Mouse (Mus musculus) olfactory bulb, adult 2 months (tissue): ENCODE measurements around the gene Appl2. TPM values are rescaled to one million over a fixed set of nuclear protein-coding genes. Genes with fewer than 3 reads are reported as not detected.

Source experiments
- H3K27ac ChIP-seq: fragments of 200-500 bp; 2 replicates; pipeline ENCODE4 v1.5.1; 2012; ENCODE audit warnings: low read depth, low read length; ENCODE audit not compliant: insufficient read depth
- H3K4me1 ChIP-seq: fragments of 200-500 bp; 2 replicates; pipeline ENCODE4 v1.6.1; 2012; ENCODE audit warnings: low read length; ENCODE audit not compliant: control insufficient read depth, insufficient read depth
- H3K4me3 ChIP-seq: fragments of 200-500 bp; 2 replicates; pipeline ENCODE4 v1.5.1; 2012; ENCODE audit warnings: mild to moderate bottlenecking, low read depth, low read length, moderate library complexity; ENCODE audit not compliant: insufficient read depth
- CTCF ChIP-seq: fragments of 200-500 bp; IDR thresholded peaks from 2 replicates; pipeline ENCODE4 v1.5.1; 2012; ENCODE audit warnings: low read depth, mild to moderate bottlenecking, low read length, moderate library complexity; ENCODE audit not compliant: insufficient read depth
- POLR2A ChIP-seq: fragments of 200-500 bp; IDR thresholded peaks from 2 replicates; pipeline ENCODE4 v1.6.1; 2012; ENCODE audit warnings: mild to moderate bottlenecking, low read depth, low read length, moderate library complexity; ENCODE audit not compliant: insufficient read depth
- whole genome bisulfite sequencing: fragments of 180-500 bp; shearing (Covaris S2); methylation state at CpG from one replicate; pipeline ENCODE4 v1.1.7; 2018; 5-methylcytosine and 5-hydroxymethylcytosine counted together
- polyA plus RNA-seq: library from polyadenylated mRNA; stranded (reverse); fragments of >200 nt; gene quantifications from 2 replicates; pipeline ENCODE4 v1.2.4, GENCODE M21; 2012; ENCODE audit warnings: low replicate concordance; ENCODE audit not compliant: missing spikeins, insufficient read depth, insufficient read length

Appl2 gene
- polyA plus RNA-seq, 1 experiment, result not detected

DNA sequence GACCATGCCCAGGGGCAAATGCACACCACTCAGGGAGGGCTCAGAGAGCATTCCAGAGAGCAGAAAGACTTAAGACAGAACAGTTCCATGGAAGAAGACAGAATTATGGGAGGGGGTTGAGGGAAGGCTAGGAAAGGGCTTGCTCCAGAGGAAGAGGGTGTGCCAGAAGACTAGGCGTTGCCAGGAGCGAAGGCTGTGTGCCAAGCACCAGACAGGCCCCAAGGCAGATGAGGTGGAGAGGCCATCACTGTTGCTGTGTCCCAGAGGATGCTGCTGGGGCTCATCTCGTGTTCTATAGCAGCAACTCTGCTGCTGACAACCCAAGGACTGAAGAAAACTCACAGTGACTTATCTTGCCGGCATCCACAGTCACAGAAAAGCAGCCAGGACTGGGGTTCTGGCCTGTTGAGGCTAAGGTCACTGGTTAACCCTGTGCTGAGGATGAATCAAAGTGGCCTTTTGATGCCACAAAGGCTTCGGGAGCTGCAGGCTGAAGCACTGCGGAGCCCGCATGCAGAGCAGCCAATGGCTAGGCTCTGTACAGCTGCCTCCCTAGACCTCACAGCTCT is 15.6 kb downstream of the Appl2 start:
- Histone ChIP-seq H3K4me3 (no peak overlapping the region), H3K4me1 (peaks cover 28% of the 10 kb centered on the region), H3K27ac (no peak overlapping the region)
- WGBS, result 75% methylated on average over 7 of the region's 7 CpGs
- TF ChIP-seq POLR2A (no peak), CTCF (no peak)

DNA sequence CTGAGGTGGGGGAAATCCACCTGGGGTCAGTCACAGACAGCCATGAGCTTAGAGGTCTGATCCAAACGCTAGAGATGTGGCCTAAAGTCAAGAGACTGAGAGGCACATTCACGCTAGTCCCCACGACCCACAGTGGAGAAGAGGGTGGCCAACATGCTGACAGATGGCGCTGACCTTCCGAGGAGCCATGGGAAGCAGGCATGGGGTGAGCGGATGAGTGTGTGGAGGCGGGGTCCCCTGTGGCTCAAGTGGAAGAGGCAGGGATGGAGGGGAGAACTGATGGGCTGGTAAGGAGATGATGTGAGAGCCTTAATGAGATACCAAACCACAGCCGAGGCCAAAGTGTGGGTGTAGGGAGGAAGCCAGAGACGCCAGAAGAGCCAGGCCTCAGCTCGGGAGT is 16.8 kb downstream of the Appl2 start:
- 88% methylated on average over 10 of the region's 10 CpGs for WGBS
- no peak overlapping the region for H3K27ac ChIP-seq

DNA sequence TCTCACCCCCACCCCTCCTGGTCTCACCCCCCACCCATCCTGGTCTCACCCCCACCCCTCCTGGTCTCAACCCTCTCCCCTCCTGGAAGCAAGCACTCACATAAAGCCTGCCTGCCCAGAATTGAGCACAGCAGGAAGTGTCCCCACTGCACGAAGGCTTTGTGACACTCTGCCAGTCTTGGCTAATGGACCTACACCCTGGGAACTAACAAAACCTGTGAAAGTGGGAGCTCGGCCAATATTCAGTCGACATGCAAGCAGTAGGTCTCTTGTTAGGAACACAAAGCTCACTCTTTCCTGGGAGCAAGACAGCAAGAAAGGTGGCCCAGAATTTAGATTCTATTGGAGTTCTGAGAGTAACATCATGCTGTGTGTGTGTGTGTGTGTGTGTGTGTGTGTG is 17.6 kb downstream of the Appl2 start:
- Histone ChIP-seq H3K4me1 (peaks cover 25% of the 10 kb centered on the region), H3K4me3 (no peak overlapping the region), H3K27ac (no peak overlapping the region)
- TF ChIP-seq POLR2A (no peak), CTCF (no peak)
- WGBS, result 53% methylated on average over 3 of the region's 3 CpGs

More for the DNA sequence above, 16.8 kb downstream of the Appl2 start:
- no peak overlapping the region for H3K4me3 ChIP-seq
- peaks cover 25% of the 10 kb centered on the region for H3K4me1 ChIP-seq
- TF ChIP-seq CTCF (no peak), POLR2A (no peak)

DNA sequence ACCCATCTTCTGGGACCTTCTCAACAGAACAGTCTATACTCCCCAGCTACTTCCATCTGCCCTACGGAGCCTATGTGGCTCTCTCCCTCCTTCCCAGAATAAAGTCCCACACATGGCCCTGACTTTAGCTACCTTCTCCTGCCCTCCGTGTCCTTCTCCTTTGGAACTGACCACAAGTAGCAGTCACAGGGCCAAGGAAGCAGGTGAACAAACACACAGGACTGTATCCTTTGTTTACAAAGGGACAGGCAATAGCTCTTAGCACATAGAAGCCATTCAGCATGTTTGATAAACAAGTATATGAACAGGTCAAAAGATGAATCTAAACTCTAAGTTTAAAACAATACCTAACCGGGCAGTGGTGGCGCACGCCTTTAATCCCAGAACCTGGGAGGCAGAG is 18.7 kb downstream of the Appl2 start:
- H3K4me3 ChIP-seq, result no peak overlapping the region
- H3K27ac ChIP-seq, result no peak overlapping the region
- WGBS, result 96% methylated on average over 5 of the region's 5 CpGs
- no peak for TF ChIP-seq POLR2A
- no peak for TF ChIP-seq CTCF
- peaks cover 25% of the 10 kb centered on the region for H3K4me1 ChIP-seq

DNA sequence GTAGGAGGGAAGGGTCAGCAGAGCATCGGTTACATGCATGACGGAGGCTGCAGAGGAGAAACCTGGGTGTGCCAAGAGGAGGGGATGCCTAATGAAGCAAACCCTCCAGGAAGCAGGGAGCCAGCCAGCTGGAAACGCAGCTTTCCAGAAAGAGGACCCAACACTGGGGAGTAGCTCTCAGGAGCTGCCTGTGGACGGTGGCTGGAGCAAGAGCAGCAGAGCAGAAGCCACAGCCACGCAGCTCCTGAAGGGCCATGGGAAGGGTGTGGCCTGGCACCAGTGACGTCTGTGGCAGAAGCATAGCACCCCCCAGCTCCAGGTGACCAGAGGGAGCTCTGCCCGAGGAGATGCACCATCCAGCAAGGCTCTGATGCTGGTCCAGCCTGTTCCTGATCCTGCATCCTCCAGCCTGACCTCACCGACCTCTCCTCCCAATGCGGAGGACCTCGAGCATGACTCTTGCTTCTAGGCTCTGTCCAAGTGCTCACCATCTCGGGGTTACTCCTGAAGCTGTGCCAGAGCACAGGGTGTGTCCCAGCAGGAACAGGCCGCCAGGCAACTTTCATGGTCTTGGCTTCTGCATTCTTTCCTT is 19.3 kb downstream of the Appl2 start:
- TF ChIP-seq POLR2A, result no peak
- TF ChIP-seq CTCF, result no peak
- 71% methylated on average over 12 of the region's 12 CpGs for WGBS
- Histone ChIP-seq H3K4me3 (no peak overlapping the region), H3K27ac (no peak overlapping the region), H3K4me1 (peaks cover 21% of the 10 kb centered on the region)

DNA sequence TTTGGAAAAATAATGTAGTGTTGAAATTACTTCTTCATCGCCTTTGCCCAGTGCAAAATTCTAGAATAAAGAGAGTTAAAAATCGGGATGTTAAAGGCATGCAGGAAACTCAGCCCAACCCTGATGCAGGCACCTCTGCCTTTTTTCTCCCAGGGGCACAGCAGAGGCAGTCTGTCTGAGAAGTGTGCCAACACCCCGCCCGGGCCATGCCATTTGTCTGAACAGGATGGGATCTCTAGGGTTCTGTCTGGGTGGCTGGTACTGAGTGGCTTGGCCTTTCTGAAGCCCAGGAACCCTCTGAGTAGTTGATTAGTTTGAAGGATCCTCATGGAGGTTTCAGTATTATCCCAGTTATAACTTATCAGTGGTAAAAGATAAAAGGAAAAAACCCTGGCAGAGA is 20.3 kb downstream of the Appl2 start:
- Histone ChIP-seq H3K4me3 (no peak overlapping the region), H3K4me1 (peaks cover 21% of the 10 kb centered on the region), H3K27ac (no peak overlapping the region)
- 97% methylated on average over 4 of the region's 4 CpGs for WGBS
- TF ChIP-seq CTCF (no peak), POLR2A (no peak)

DNA sequence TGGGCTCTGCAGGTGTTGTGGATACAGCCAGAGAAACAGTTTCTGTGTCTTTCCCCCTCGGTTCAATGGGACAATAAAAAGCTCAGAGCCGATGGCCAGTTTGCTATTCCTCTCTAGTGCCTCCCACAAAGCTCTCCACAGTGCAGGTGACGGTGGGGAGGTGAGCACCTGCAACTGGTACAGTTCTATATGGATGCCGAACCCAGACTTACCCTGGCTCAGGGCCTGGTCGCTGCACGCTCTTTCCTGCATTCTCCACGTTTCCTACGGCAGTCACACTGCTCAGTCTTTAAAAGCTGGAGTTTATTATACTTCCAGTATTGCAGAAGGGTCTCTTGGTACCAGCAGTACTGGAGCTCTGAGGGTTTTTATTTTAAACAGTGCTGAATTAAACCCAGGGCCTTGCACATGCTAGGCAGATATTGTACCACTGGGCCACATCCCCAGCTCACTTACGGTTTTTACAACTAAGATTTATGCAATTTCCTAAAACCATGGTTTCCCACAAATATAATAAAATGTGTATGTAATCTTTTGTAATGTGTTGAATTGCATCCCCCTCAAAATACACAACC is 21.3 kb downstream of the Appl2 start:
- H3K4me1 ChIP-seq, result peaks cover 12% of the 10 kb centered on the region; the same call in 1 of the 2 replicates
- TF ChIP-seq POLR2A (no peak), CTCF (no peak)
- no peak overlapping the region for H3K4me3 ChIP-seq
- WGBS, result 95% methylated on average over 9 of the region's 9 CpGs
- no peak overlapping the region for H3K27ac ChIP-seq

DNA sequence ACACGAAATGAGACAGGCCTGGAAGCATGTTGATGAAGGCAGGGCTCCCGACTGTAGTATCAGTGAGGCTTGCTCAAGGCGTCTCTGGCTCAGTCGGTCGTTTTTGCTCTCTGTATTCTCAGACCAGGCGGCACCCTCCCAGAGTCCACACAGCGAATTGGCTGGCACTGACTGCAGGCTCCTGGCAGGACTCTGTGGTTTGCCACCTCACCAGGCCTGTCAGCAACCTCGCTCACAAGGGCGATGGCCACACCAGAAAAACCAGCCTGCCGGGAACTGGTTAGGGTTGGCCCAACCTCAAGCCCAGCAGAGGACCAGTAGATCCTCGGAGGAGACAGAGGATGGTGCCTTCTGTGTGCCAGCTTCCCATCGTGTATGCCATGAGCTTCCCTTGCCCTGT is 23.7 kb downstream of the Appl2 start:
- TF ChIP-seq CTCF (no peak), POLR2A (no peak)
- H3K27ac ChIP-seq, result no peak overlapping the region
- WGBS, result 72% methylated on average over 12 of the region's 12 CpGs
- H3K4me1 ChIP-seq, result peaks cover 6% of the 10 kb centered on the region; the same call in 1 of the 2 replicates
- H3K4me3 ChIP-seq, result no peak overlapping the region

DNA sequence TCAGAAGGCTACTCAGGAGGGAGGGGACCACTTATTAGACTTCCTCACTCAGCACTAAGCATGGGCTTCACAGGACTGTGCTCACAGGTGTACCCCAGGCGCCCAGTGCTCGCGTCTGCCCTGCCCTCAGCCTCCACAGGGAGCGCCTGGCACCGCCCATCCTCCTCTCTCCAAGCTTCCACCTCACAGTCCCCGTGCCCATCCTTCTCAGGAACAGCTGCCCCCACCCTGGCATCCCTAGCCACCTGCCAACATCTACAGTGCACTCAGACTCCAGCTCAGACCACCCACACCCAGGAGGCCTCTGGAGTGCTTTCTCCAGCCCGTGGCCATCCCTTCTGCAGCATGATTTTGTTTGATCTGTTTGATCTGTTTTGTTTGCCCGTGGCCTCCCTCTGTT is 24.5 kb downstream of the Appl2 start:
- no peak overlapping the region for H3K27ac ChIP-seq
- no peak overlapping the region for H3K4me3 ChIP-seq
- H3K4me1 ChIP-seq, result peaks cover 1% of the 10 kb centered on the region

More for the DNA sequence above, 24.5 kb downstream of the Appl2 start:
- TF ChIP-seq POLR2A (no peak), CTCF (no peak)
- 81% methylated on average over 8 of the region's 8 CpGs for WGBS
